Mouse (Mus musculus) kidney, embryonic 15.5 days (tissue): ENCODE measurements around the gene Fcho1. TPM values are rescaled to one million over a fixed set of nuclear protein-coding genes. Genes with fewer than 3 reads are reported as not detected.
"Not testable (repeated sequence)": the region's sequence is repeated elsewhere in the genome, so short reads cannot be mapped to it uniquely, and the experiment has no call there.

ENCODE experiments used
- ATAC-seq: fragments of 200-750 bp; cut with Nextera tagmentation; replicated peaks from 2 replicates; pipeline ENCODE4 v1.8.0; 2017; ENCODE audit warnings: moderate TSS enrichment; ENCODE audit not compliant: low FRiP score
- H3K27ac ChIP-seq: fragments of 300-500 bp; sonication (generic); 2 replicates; pipeline ENCODE4 v1.5.1; 2015; ENCODE audit warnings: mild to moderate bottlenecking, inconsistent platforms
- H3K27me3 ChIP-seq: fragments of 300-500 bp; sonication (generic); 2 replicates; pipeline ENCODE4 v1.6.1; 2015; ENCODE audit warnings: inconsistent platforms
- H3K36me3 ChIP-seq: fragments of 300-500 bp; sonication (generic); 2 replicates; pipeline ENCODE4 v1.6.1; 2015; ENCODE audit warnings: inconsistent platforms
- H3K4me1 ChIP-seq: fragments of 300-500 bp; sonication (generic); 2 replicates; pipeline ENCODE4 v1.6.1; 2015; ENCODE audit warnings: inconsistent platforms
- H3K4me2 ChIP-seq: fragments of 300-500 bp; sonication (generic); 2 replicates; pipeline ENCODE4 v1.6.1; 2015; ENCODE audit warnings: moderate library complexity, mild to moderate bottlenecking, inconsistent platforms
- H3K4me3 ChIP-seq: fragments of 300-500 bp; sonication (generic); replicated peaks from 2 replicates; pipeline ENCODE4 v1.5.1; 2015; ENCODE audit warnings: mild to moderate bottlenecking, inconsistent platforms
- H3K9ac ChIP-seq: fragments of 300-500 bp; sonication (generic); 2 replicates; pipeline ENCODE4 v1.6.1; 2015; ENCODE audit warnings: mild to moderate bottlenecking, inconsistent platforms
- H3K9me3 ChIP-seq: fragments of 300-500 bp; sonication (generic); replicated peaks from 2 replicates; pipeline ENCODE4 v1.6.1; 2016; ENCODE audit warnings: inconsistent platforms
- WGBS: fragments of 180-500 bp; shearing (Covaris S2); methylation state at CpG from one replicate; pipeline ENCODE4 v1.1.7; 2015; ENCODE audit warnings: mixed read lengths; 5-methylcytosine and 5-hydroxymethylcytosine counted together
- polyA plus RNA-seq: library from polyadenylated mRNA; unstranded; fragments of >200 nt; fragmentation: Nextera tagmentation; extraction: Ambion mirVana; gene quantifications from 2 replicates; pipeline ENCODE4 v1.2.1, GENCODE M21; 2015

Fcho1 gene
- polyA plus RNA-seq, result 6.3 and 6.5 TPM in 2 replicates

DNA sequence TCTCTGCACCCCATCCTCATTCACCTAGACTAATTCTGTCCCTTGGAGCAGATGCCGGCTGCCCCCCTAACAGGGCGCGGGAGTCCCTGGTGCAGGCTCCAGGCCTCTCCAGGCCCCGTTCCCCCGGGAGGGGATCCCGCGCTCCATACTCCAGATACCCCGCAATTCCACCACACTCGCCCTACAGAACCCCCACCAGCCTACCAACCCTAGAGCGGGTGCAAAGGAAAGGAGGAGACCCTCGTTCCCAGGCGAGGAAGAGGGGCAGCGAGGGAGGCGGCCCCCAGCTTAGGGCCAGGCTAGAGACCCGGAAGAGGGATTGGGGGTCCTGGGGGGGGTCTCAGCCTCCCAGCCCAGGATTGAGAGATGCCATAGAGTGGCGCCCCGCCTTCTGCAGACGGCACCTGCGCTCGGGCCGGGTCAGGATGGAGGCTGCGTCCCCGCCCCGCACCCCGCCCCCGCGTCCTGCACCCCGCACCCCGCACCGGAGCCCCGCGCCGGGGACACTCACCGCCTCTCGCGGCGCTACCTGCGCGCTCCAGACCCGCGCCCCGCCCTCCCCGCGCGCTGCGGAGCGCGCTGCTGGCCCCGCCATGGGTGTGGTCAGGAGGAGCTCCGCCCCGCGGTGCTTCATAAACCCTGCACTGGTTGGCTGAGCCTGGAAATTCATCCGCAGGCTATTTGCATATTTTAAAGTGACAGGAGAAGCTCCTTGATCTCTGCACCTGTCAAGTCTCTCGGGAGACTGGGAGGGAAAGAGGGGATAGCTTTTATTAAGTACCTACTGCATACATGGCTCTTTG lies at the start of gene Fcho1:
Gene Fcho1 (minus strand): TSS at position 595 of the 803 bp plus-strand sequence.
- Histone ChIP-seq H3K4me2 (peak within 1 kb of the TSS; percentile 88), H3K4me3 (peak within 1 kb of the TSS; percentile 72), H3K9ac (peak within 1 kb of the TSS; percentile 57), H3K27me3 (peaks cover 38% of the 10 kb centered on the region; the same call in 1 of the 2 replicates), H3K9me3 (no peaks in the 10 kb centered on the region), H3K27ac (no peak within 1 kb of the TSS), H3K4me1 (peaks cover 25% of the 10 kb centered on the region), H3K36me3 (no peaks in the 10 kb centered on the region)
- WGBS, result under 1% methylated on average over 47 of the region's 54 CpGs
- peak; percentile 87 for ATAC-seq

DNA sequence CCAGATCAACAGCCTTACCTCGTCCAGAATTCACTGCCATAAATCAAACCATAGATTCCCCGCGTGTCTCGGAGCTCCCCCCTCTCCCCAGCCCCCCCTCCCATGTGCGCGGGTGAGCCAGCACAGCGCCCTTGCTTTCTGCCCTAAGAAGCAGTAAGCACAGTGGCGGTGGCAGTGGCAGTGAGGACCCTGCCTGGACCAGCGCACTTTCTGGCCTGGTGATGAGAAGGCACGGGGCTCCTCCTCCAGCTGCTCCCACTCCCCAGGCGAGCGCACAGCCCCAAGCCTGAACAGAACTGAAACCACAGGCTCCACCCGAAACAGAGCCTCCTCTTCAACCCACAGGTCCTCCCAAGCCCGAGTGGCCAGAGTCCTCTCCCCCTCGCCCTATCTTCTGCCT lies 45.8 kb upstream of the Fcho1 start:
- Histone ChIP-seq H3K27me3 (no peaks in the 10 kb centered on the region), H3K36me3 (no peaks in the 10 kb centered on the region), H3K27ac (no peak overlapping the region), H3K4me1 (no peaks in the 10 kb centered on the region), H3K9ac (no peak overlapping the region), H3K4me3 (no peak overlapping the region), H3K4me2 (no peak overlapping the region), H3K9me3 (peaks cover 13% of the 10 kb centered on the region; the same call in 1 of the 2 replicates)
- 87% methylated on average over 15 of the region's 15 CpGs for WGBS
- no peak for ATAC-seq

DNA sequence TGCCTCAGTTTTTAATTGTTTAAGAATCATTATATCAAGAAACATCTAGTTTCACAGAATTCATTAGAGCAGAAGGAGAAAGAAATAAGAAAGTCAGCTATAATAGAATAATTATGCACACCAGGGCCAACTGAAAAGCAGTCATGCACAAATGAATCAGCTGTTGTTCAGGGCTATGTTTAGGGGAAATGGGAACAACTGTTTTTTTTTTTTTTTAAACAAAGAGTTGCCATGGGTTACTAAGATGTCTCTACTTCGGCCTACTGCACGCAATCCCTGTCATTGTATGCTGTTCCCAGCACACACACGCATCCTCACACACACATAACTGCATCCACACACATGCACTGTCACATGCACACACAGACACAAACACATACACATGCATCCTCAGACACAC lies 33.3 kb upstream of the Fcho1 start:
- H3K4me1 ChIP-seq, result no peaks in the 10 kb centered on the region
- H3K36me3 ChIP-seq, result no peaks in the 10 kb centered on the region
- no peak overlapping the region for H3K27ac ChIP-seq
- H3K27me3 ChIP-seq, result no peaks in the 10 kb centered on the region
- H3K4me3 ChIP-seq, result no peak overlapping the region
- H3K9ac ChIP-seq, result no peak overlapping the region
- 83% methylated on average over 3 of the region's 3 CpGs for WGBS
- H3K9me3 ChIP-seq, result no peaks in the 10 kb centered on the region
- H3K4me2 ChIP-seq, result no peak overlapping the region
- ATAC-seq, result no peak

DNA sequence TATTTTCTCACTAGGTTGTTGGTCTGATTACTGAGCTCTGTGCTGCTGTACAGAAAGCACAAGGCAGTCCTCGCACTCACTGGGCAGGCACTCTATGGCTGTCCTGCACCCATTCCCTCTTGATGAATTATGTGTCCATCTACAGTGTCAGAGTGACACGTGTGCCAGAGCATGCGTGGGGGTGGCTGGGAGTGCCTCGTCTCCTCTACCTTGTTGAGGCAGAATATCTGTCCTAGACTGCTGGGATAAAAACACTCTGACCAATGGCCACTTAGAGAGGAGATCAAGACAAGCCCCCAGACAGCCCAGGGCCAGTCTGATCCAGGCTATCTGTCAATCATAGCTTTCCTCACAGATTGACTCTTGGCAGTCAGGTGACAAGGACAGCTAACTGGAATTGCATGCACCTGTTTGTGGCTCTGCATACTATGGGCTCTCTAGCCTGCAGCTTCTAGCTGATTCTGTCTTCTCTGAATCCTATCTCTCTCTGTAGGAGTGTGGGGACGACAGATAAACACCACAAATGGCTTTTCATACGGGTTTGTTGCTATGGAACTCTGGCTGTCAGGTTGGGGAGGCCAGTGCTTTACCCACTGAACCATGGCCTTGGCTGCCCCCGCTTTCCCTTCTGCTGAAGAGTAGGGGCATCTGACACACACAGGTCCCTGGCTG lies 27.5 kb upstream of the Fcho1 start:
- not testable (repeated sequence) for H3K27me3 ChIP-seq, H3K9ac ChIP-seq, H3K4me3 ChIP-seq, H3K4me2 ChIP-seq, H3K4me1 ChIP-seq, ATAC-seq, H3K9me3 ChIP-seq, H3K36me3 ChIP-seq, H3K27ac ChIP-seq
- WGBS, result 57% methylated on average over 7 of the region's 7 CpGs

DNA sequence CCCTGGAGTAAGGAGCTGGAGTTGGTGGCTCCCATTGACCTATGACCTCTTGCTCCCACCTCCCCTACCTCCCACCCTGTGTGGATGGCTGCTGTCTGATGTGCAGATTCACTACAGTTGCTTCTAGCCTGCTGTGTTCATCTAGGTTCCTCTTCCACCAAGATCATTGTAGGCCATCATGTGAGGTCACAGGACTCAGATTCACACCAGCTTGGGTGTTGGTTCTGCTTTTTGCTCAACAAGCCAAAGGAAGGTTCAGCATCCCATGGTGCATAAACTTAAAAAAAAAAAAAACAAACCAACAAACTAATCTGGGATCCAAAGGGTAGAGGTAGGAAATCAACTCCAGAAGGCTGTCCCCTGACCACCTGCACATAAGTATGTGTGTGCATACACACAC lies 26.7 kb upstream of the Fcho1 start:
- not testable (repeated sequence) for H3K9ac ChIP-seq, H3K9me3 ChIP-seq, H3K4me2 ChIP-seq, H3K4me1 ChIP-seq, H3K27me3 ChIP-seq, H3K4me3 ChIP-seq, H3K36me3 ChIP-seq, H3K27ac ChIP-seq
- ATAC-seq, result 0 out of 2 replicates have a peak, but pooled peaks have one; percentile 40

DNA sequence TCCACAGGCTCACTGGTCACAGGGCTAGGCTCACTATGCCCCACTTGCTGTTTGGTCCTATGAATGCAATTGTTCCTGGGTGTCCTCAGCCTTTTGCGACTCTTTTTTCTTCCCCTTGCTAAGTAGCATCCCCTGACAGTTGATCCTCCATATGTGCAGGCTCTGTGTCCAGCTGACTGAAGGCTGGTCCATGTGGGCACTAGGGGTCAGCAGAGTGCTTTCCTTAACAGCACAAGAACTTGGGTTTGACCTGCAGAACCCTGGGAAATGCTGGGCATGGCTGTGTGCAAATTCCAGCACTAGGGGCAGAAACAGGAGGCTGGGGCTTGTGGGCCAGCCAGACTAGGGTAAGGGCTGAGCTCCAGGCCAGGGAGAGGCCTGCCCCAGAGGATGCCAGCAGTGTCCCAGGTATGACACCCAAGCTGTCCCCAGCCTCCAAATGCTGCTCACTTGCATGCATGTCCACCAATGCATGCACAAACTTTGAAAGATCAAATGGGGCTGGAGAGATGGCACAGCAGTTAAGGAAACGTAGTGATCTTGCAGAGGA lies 25.9 kb upstream of the Fcho1 start:
- H3K9ac ChIP-seq, H3K9me3 ChIP-seq, H3K36me3 ChIP-seq, H3K4me3 ChIP-seq, H3K4me2 ChIP-seq, H3K27me3 ChIP-seq, H3K27ac ChIP-seq, H3K4me1 ChIP-seq: not testable (repeated sequence)
- WGBS, result 39% methylated on average over 2 of the region's 2 CpGs
- ATAC-seq, result 0 out of 2 replicates have a peak, but pooled peaks have one; percentile 58

DNA sequence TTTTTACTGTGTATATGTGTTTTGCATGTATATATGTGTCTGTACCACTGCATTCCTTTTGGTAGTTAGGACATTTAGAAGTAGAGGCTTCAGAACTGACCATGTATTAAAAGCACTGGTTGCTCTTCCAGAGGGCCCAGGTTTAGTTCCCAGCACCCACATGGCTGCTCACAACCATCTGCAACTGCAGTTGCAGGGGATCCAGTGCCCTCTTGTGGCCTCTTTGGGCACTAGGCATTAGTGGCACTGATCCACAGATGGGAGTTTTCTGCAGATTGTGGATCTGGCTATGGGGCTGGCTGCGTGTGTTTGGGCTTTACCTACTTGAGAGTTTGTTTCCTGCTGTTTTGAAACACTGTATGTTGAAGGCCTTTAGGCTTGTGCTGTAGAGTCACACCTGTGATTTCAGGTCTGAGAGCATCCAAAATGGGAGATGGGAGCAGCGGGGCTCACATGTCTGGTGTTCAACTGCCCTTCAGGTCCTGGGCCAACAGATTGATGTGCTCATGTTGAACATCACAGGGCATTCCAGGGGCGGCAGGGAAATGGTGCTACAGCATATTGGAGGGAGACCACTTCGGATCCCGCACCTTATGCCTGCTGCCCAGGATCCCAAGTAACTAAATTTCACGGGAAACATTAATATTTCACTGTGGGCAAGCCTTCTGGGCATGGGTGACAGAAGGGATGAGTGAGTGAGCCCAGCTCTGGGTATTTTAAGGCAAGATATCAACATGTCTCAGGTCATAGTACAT lies 24.0 kb upstream of the Fcho1 start:
- ATAC-seq, H3K36me3 ChIP-seq, H3K4me2 ChIP-seq, H3K27me3 ChIP-seq, H3K4me1 ChIP-seq, H3K4me3 ChIP-seq, H3K9ac ChIP-seq, H3K27ac ChIP-seq, H3K9me3 ChIP-seq: not testable (repeated sequence)
- 90% methylated on average over 6 of the region's 6 CpGs for WGBS

DNA sequence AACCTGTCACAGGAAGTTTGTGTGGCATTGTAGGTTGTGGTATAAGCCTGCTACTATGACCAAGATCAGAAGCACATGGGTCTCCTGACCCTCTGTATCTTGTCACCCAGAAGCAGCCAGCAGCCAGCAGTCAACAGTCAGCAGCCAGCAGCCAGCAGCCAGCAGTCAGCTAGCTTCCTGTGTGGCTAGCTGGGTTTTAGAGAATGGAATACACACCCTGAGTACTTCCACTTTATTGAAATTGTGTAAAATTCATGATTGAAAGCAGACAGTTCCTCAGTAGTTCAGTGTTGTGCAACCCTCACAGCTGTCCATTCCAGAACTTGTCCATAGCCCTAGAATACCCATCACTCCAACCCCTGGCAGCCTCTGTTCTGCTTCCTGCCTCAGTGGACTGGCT lies 21.6 kb upstream of the Fcho1 start:
- H3K27me3 ChIP-seq, ATAC-seq, H3K27ac ChIP-seq, H3K4me1 ChIP-seq, H3K4me2 ChIP-seq, H3K9me3 ChIP-seq, H3K9ac ChIP-seq, H3K36me3 ChIP-seq, H3K4me3 ChIP-seq: not testable (repeated sequence)

DNA sequence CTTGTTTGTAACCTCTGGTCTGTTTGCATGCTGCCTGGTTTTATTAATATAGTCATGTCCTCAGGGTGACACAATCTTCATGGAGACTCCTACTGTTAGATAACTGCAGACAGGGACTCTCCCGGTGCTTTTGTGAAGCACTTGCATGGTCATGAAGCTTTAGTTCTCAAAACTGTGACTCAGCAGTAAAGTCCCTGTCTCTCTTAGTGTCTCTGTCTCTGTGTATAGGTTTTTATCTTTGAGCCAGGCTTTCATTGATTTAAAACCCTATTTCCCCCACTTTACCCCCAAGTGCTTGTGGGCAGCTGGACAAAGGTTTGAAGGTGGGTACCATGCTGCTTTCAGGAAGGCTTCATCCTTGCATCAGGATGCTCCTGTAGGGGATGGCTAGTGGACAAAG lies 19.8 kb upstream of the Fcho1 start:
- Histone ChIP-seq H3K4me3 (no peak overlapping the region), H3K9ac (no peak overlapping the region), H3K27me3 (0 out of 2 replicates have a peak, but pooled peaks cover 3% of the 10 kb centered on the region), H3K4me2 (no peak overlapping the region), H3K36me3 (no peaks in the 10 kb centered on the region), H3K4me1 (peaks cover 9% of the 10 kb centered on the region), H3K9me3 (no peaks in the 10 kb centered on the region), H3K27ac (no peak overlapping the region)
- 88% methylated on average over 1 of the region's 1 CpGs for WGBS
- ATAC-seq, result no peak

DNA sequence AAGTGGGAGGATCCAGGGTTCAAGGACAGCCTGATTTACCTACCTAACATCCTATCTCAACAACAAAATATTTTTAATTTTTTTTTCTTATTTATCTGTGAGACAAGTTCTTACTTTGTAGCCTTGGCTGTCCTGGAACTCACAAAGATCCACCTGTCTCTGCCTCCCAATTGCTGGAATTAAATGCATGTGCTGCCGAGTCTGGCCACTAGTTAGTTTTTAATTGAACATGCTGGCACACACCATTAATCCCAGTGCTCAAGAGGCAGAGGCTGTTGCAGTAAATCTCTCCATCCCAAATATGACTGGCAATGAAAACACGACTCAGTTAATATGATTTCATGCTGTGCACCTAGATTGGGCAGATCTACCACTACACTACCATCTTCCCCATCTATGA lies 17.3 kb upstream of the Fcho1 start:
- ATAC-seq, result no peak
- 0 out of 2 replicates have a peak, but pooled peaks cover 3% of the 10 kb centered on the region for H3K27me3 ChIP-seq
- no peak overlapping the region for H3K27ac ChIP-seq
- H3K36me3 ChIP-seq, result no peaks in the 10 kb centered on the region
- no peak overlapping the region for H3K4me3 ChIP-seq
- H3K9me3 ChIP-seq, result no peaks in the 10 kb centered on the region
- no peak overlapping the region for H3K9ac ChIP-seq
- no peak overlapping the region for H3K4me2 ChIP-seq
- H3K4me1 ChIP-seq, result peaks cover 9% of the 10 kb centered on the region
- 62% methylated on average over 2 of the region's 2 CpGs for WGBS

DNA sequence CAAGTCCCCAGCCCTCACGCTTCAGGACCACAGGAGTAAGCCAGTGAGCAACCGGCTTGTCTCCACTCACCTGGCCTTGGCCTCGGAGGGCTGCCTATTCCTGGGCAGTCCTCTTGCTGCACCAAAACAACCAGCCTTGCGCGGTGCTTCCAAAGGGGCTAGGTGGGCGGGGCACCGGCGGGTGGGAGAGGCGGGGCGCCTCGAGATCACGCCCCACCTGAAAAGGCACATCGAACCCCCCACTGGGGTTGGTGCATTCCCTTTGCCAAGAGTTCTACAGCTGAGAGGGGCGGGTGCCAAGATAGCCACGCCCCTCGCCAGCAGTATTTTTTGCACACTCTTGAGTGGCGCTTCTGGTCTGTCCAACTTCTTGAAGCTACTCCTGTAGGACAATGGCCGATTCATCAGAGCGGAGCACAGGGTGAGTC lies 16.2 kb upstream of the Fcho1 start:
- Histone ChIP-seq H3K36me3 (no peaks in the 10 kb centered on the region), H3K4me2 (peak overlapping the region; percentile 59), H3K4me1 (peaks cover 9% of the 10 kb centered on the region), H3K9me3 (no peaks in the 10 kb centered on the region), H3K27ac (no peak overlapping the region), H3K9ac (no peak overlapping the region), H3K4me3 (peak overlapping the region; percentile 28), H3K27me3 (0 out of 2 replicates have a peak, but pooled peaks cover 3% of the 10 kb centered on the region)
- ATAC-seq, result peak; percentile 66; the same call in 1 of the 2 replicates
- 3% methylated on average over 19 of the region's 19 CpGs for whole genome bisulfite sequencing
